Mouse (Mus musculus): ENCODE data around the gene Mapk1ip1l. TPM values are rescaled to one million over a fixed set of nuclear protein-coding genes. Genes with fewer than 3 reads are reported as not detected.
A peak's percentile ranks its signal among the peaks of the same experiment; 100 is the strongest.

Mapk1ip1l gene
- total and polyA plus RNA-seq, 3 experiments: 33.8 to 159 (median 59.5) TPM

- TF ChIP-seq TCF12 (IDR thresholded peaks at IDR 0.05; ENCODE audit: low read depth, low read length) (no peak), NRF1 (IDR thresholded peaks at IDR 0.05; ENCODE audit: insufficient read depth, low read depth, low read length, poor library complexity, severe bottlenecking) (no peak), UBTF (IDR thresholded peaks at IDR 0.05; ENCODE audit: borderline replicate concordance, insufficient read depth, low read depth, low read length) (no peak), MEF2A (IDR thresholded peaks at IDR 0.05; ENCODE audit: extremely low read depth, insufficient replicate concordance, low read depth, low read length, poor library complexity, severe bottlenecking) (no peak), ZMIZ1 (IDR thresholded peaks at IDR 0.05; ENCODE audit: low read depth, low read length) (no peak), JUND (IDR thresholded peaks at IDR 0.05; ENCODE audit: low read depth, low read length) (no peak), GABPA (IDR thresholded peaks at IDR 0.05; ENCODE audit: low read depth, low read length) (no peak), GATA1 (IDR thresholded peaks at IDR 0.05; ENCODE audit: low read depth, low read length) (no peak)
These were observed 22.6 kb upstream of the Mapk1ip1l start (continued) for GRCm38 (mm10) chr14:47275417-47275816.

GRCm38 (mm10) chr14:47276036-47276603 is 21.9 kb upstream of the Mapk1ip1l start:
- peaks cover 0 to 7% of the 10 kb centered on the region in 2 experiments; a peak in 1 of 4 replicates for H3K4me1 ChIP-seq (ENCODE audit: control insufficient read depth in 1 of 2, insufficient read depth in 2 of 2, low read length in 2 of 2)
- peaks cover 21 to 23% of the 10 kb centered on the region in 2 experiments for H3K36me3 ChIP-seq (ENCODE audit: control insufficient read depth in 1 of 2, insufficient read depth in 2 of 2, low read length in 2 of 2)
- no peaks in the 10 kb centered on the region for H3K27me3 ChIP-seq (ENCODE audit: control insufficient read depth in 1 of 2, insufficient read depth in 2 of 2, low read length in 2 of 2)
- DNase-seq (ENCODE audit: low read depth, low spot score): peak; percentile 87
- H3K9me3 ChIP-seq (replicated peaks; ENCODE audit: insufficient read depth, low read length): no peaks in the 10 kb centered on the region
- peak overlapping the region; percentile 76 for H3K27ac ChIP-seq (ENCODE audit: control insufficient read depth, low read depth, low read length)
- H3K4me3 ChIP-seq (ENCODE audit: control insufficient read depth in 1 of 2, insufficient read depth in 1 of 2, low read depth in 2 of 2, low read length in 2 of 2): peak overlapping the region; percentile 67 to 78
- peak overlapping the region; percentile 78 for H3K9ac ChIP-seq (ENCODE audit: control insufficient read depth, low read depth, low read length, poor library complexity, severe bottlenecking)
- peaks cover 50% of the 10 kb centered on the region for H3K79me2 ChIP-seq (ENCODE audit: control insufficient read depth, insufficient read depth, low read length, poor library complexity)
- TF ChIP-seq EP300 (IDR thresholded peaks at IDR 0.05; ENCODE audit: low read depth in 1 of 2, low read length in 2 of 2): no peak
- no peak for TF ChIP-seq MAFK (IDR thresholded peaks at IDR 0.05; ENCODE audit: borderline replicate concordance, low read depth, low read length)
- peak; percentile 61; the same call in 1 of the 2 replicates for TF ChIP-seq MXI1 (IDR thresholded peaks at IDR 0.05; ENCODE audit: low read depth, low read length)
- TF ChIP-seq CTCF (IDR thresholded peaks at IDR 0.05 in 2 of 3, conservative IDR thresholded peaks at IDR 0.05 in 1 of 3; ENCODE audit: control insufficient read depth in 1 of 3, insufficient read depth in 1 of 3, low read depth in 2 of 3, low read length in 3 of 3, poor library complexity in 1 of 3, severe bottlenecking in 1 of 3): no peak
- TF ChIP-seq USF1 (IDR thresholded peaks at IDR 0.05; ENCODE audit: low read depth, low read length): no peak
- no peak for TF ChIP-seq MAZ (IDR thresholded peaks at IDR 0.05; ENCODE audit: low read depth, low read length)
- TF ChIP-seq SMC3 (IDR thresholded peaks at IDR 0.05; ENCODE audit: low read depth, low read length): no peak
- TF ChIP-seq RAD21 (IDR thresholded peaks at IDR 0.05; ENCODE audit: low read depth, low read length): no peak
- TF ChIP-seq KAT2A (conservative IDR thresholded peaks at IDR 0.05; ENCODE audit: low read depth, low read length): no peak
- TF ChIP-seq POLR2AphosphoS2 (IDR thresholded peaks at IDR 0.05; ENCODE audit: low read length): peak; percentile 9; the same call in 1 of the 2 replicates
- TF ChIP-seq RCOR1 (IDR thresholded peaks at IDR 0.05; ENCODE audit: low read depth, low read length): no peak
- TF ChIP-seq GABPA (IDR thresholded peaks at IDR 0.05; ENCODE audit: low read depth, low read length): no peak
- TF ChIP-seq CHD1 (IDR thresholded peaks at IDR 0.05; ENCODE audit: low read depth, low read length): peak; percentile 74; the same call in 1 of the 2 replicates
- TF ChIP-seq TCF12 (IDR thresholded peaks at IDR 0.05; ENCODE audit: low read depth, low read length): no peak
- no peak for TF ChIP-seq ETS1 (IDR thresholded peaks at IDR 0.05; ENCODE audit: low read depth, low read length)
- no peak for TF ChIP-seq CHD2 (IDR thresholded peaks at IDR 0.05; ENCODE audit: low read length)
- TF ChIP-seq E2F4 (IDR thresholded peaks at IDR 0.05; ENCODE audit: borderline replicate concordance, low read depth, low read length): 0 out of 2 replicates have a peak, but pooled peaks have one; percentile 32
- no peak for TF ChIP-seq BHLHE40 (IDR thresholded peaks at IDR 0.05; ENCODE audit: borderline replicate concordance, low read depth, low read length)
- TF ChIP-seq MEF2A (IDR thresholded peaks at IDR 0.05; ENCODE audit: extremely low read depth, insufficient replicate concordance, low read depth, low read length, poor library complexity, severe bottlenecking): no peak
- no peak for TF ChIP-seq JUND (IDR thresholded peaks at IDR 0.05; ENCODE audit: low read depth, low read length)
- TF ChIP-seq ZNF384 (IDR thresholded peaks at IDR 0.05; ENCODE audit: low read depth, low read length): no peak
- TF ChIP-seq TAL1 (IDR thresholded peaks at IDR 0.05; ENCODE audit: low read length): no peak
- TF ChIP-seq MAX (IDR thresholded peaks at IDR 0.05; ENCODE audit: low read length): no peak; the same call in 1 of the 2 replicates
- no peak for TF ChIP-seq UBTF (IDR thresholded peaks at IDR 0.05; ENCODE audit: borderline replicate concordance, insufficient read depth, low read depth, low read length)
- TF ChIP-seq GATA1 (IDR thresholded peaks at IDR 0.05; ENCODE audit: low read depth, low read length): no peak
- TF ChIP-seq POLR2A (IDR thresholded peaks at IDR 0.05; ENCODE audit: control insufficient read depth in 1 of 2, insufficient read depth in 1 of 2, low read depth in 1 of 2, low read length in 2 of 2, poor library complexity in 1 of 2): no peak
- no peak for TF ChIP-seq HCFC1 (IDR thresholded peaks at IDR 0.05; ENCODE audit: low read depth, low read length)
- no peak for TF ChIP-seq ZMIZ1 (IDR thresholded peaks at IDR 0.05; ENCODE audit: low read depth, low read length)
- TF ChIP-seq TBP (IDR thresholded peaks at IDR 0.05; ENCODE audit: low read depth, low read length): no peak
- no peak for TF ChIP-seq MYB (IDR thresholded peaks at IDR 0.05; ENCODE audit: low read depth, low read length)
- peak; percentile 88 for TF ChIP-seq SIN3A (IDR thresholded peaks at IDR 0.05; ENCODE audit: low read length)
- TF ChIP-seq ELF1 (IDR thresholded peaks at IDR 0.05; ENCODE audit: low read depth, low read length): no peak
